Mouse (Mus musculus) lung, adult 2 months (tissue): ENCODE measurements at regions not wholly inside any gene's neighbourhood (a gene's known extent, or its start where the extent isn't known, plus 50 kb on each side); places are given as distances from the start of the nearest gene placed in this dataset.

ENCODE experiments used
- CTCF ChIP-seq: fragments of 200-500 bp; IDR thresholded peaks from 2 replicates; pipeline ENCODE4 v1.5.1; 2011; ENCODE audit warnings: mild to moderate bottlenecking, low read length, control low read depth; ENCODE audit not compliant: insufficient read depth
- POLR2A ChIP-seq: fragments of 200-500 bp; IDR thresholded peaks from 2 replicates; pipeline ENCODE4 v1.6.1; 2011; ENCODE audit warnings: low read depth, mild to moderate bottlenecking, control low read depth, low read length, borderline replicate concordance; ENCODE audit errors: extremely low read depth

DNA sequence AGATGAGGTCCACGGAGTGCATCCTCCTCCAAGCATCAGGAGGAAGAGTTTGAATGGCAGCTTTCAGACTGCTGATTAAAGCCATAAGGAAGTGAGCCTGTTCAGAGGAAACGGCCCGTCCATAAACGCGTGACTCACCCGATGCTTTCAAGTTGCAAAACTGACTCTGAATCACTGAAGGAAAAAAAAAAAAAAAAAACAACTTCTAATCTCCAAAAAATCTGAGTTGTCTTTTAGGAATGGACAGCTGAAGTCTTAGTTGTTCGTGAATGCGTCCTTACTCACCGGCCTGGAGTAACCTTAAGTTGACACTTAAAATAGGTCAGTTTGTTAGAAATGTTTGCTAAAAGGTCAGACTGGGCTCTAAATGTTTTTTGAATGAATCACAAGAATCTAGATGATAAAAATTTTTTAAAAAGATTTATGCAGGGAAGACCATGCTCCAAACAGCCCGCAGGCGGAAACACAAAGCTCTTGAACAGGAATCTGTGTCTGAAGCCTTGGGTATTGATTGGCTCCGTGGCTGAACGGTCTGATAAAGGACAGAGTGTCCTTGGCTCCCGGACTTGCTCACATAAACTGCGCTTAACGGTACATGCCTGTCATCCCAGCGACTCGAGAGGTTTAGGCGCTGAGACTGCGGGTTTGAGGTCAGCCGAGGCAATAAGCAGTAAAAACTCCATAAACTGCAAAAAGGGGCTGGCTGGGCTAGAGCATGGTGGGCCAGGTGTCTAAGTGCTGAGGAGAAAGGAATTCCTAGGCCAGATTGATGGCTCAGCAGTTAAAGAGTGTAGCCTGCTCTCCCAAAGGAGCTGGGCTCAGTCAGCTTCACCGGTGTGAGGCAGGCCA lies 53.9 kb upstream of the Errfi1 start:
- TF ChIP-seq CTCF (no peak), POLR2A (no peak)
